Mouse (Mus musculus) thymus, postnatal 10 days (tissue): ENCODE results near the gene P4hb.

ENCODE experiments used
- DNase-seq, 2 experiments: peaks; one replicate each; pipeline ENCODE4 v3.0.0; 2021; ENCODE audit warnings: low spot score in 2 of 2

Gene P4hb

GRCm38 (mm10) chr11:120572752-120573584 is at the start of gene P4hb:
P4hb (minus strand) TSS chr11:120573253.
- peak; percentile 99 for DNase-seq

- no peak for DNase-seq
These were observed 49.8 kb upstream of the P4hb start for GRCm38 (mm10) chr11:120622805-120623204.

- DNase-seq, result no peak
These were observed 47.1 kb upstream of the P4hb start for GRCm38 (mm10) chr11:120620195-120620594.

- DNase-seq, result no peak
These were observed 45.8 kb upstream of the P4hb start for GRCm38 (mm10) chr11:120618619-120619535.

- peak; percentile 89 to 92 for DNase-seq
These were observed 44.6 kb upstream of the P4hb start, which contains the start of gene Pcyt2 for GRCm38 (mm10) chr11:120617519-120618112. Pcyt2 (minus strand) TSS chr11:120617936.

GRCm38 (mm10) chr11:120616617-120617294 is 43.7 kb upstream of the P4hb start:
- DNase-seq, result no peak

- DNase-seq, result no peak
These were observed 42.7 kb upstream of the P4hb start for GRCm38 (mm10) chr11:120615606-120616203.

- no peak for DNase-seq
These were observed 42.1 kb upstream of the P4hb start for GRCm38 (mm10) chr11:120615167-120615566.

- DNase-seq, result no peak
These were observed 40.9 kb upstream of the P4hb start for GRCm38 (mm10) chr11:120613976-120614375.

- no peak for DNase-seq
These were observed 40.5 kb upstream of the P4hb start for GRCm38 (mm10) chr11:120613481-120613972.

- DNase-seq, result peak; percentile 54 to 79
These were observed 39.7 kb upstream of the P4hb start for GRCm38 (mm10) chr11:120612763-120613162.

GRCm38 (mm10) chr11:120610477-120611046 is 37.5 kb upstream of the P4hb start:
- DNase-seq, result no peak

GRCm38 (mm10) chr11:120609250-120609649 is 36.2 kb upstream of the P4hb start:
- no peak for DNase-seq

- no peak for DNase-seq
These were observed 35.4 kb upstream of the P4hb start, which contains the start of gene Npb for GRCm38 (mm10) chr11:120608241-120609034. Npb (plus strand) TSS chr11:120608477.

- no peak for DNase-seq
These were observed 33.7 kb upstream of the P4hb start for GRCm38 (mm10) chr11:120606764-120607163.

GRCm38 (mm10) chr11:120605667-120606066 is 32.6 kb upstream of the P4hb start:
- DNase-seq, result no peak

- DNase-seq, result no peak
These were observed 30.5 kb upstream of the P4hb start for GRCm38 (mm10) chr11:120603545-120603944.

GRCm38 (mm10) chr11:120600716-120601115 is 27.7 kb upstream of the P4hb start:
- DNase-seq, result no peak

GRCm38 (mm10) chr11:120598990-120599549 is 26.0 kb upstream of the P4hb start:
- DNase-seq, result no peak
